Mouse (Mus musculus) lung, postnatal 14 days (tissue): ENCODE data around the gene Myo1d.
A peak's percentile ranks its signal among the peaks of the same experiment; 100 is the strongest.
"Not testable (repeated sequence)": the region's sequence is repeated elsewhere in the genome, so short reads cannot be mapped to it uniquely, and the experiment has no call there.

Experiments
- DNase-seq: peaks from one replicate; pipeline ENCODE4 v3.0.0; 2021

Myo1d gene

GRCm38 (mm10) chr11:80477341-80478199 is 302.3 kb downstream of the Myo1d start:
- peak; percentile 18 for DNase-seq

GRCm38 (mm10) chr11:80476222-80477189 is 303.3 kb downstream of the Myo1d start, which contains the start of gene Cdk5r1:
Cdk5r1 (plus strand) TSS chr11:80477023.
- peak; percentile 80 for DNase-seq

GRCm38 (mm10) chr11:80475544-80475943 is 304.3 kb downstream of the Myo1d start:
- DNase-seq = no peak

GRCm38 (mm10) chr11:80474846-80475245 is 305.0 kb downstream of the Myo1d start:
- peak; percentile 36 for DNase-seq

- DNase-seq = no peak
Observed at GRCm38 (mm10) chr11:80474175-80474691, 305.6 kb downstream of the Myo1d start.

GRCm38 (mm10) chr11:80471836-80472605 is 307.8 kb downstream of the Myo1d start:
- no peak for DNase-seq

- DNase-seq = not testable (repeated sequence)
Observed at GRCm38 (mm10) chr11:80463605-80464130, 316.2 kb downstream of the Myo1d start.

GRCm38 (mm10) chr11:80453198-80453597 is 326.6 kb downstream of the Myo1d start:
- no peak for DNase-seq

- DNase-seq = no peak
Observed at GRCm38 (mm10) chr11:80452242-80452641, 327.6 kb downstream of the Myo1d start.

- DNase-seq = no peak
Observed at GRCm38 (mm10) chr11:80449859-80450258, 330.0 kb downstream of the Myo1d start.

GRCm38 (mm10) chr11:80446916-80447315 is 332.9 kb downstream of the Myo1d start:
- DNase-seq = no peak
